Mouse (Mus musculus): Measurements from ENCODE around the gene Pak3. TPM values are rescaled to one million over a fixed set of nuclear protein-coding genes. Genes with fewer than 3 reads are reported as not detected.
"Not testable (repeated sequence)": the region's sequence is repeated elsewhere in the genome, so short reads cannot be mapped to it uniquely, and the experiment has no call there.

Pak3 gene
- 222 and 249 TPM in 2 replicates for polyA plus RNA-seq (2015; fragmentation: Nextera tagmentation; extraction: Ambion mirVana)

- H3K4me3 ChIP-seq (replicated peaks), result peak within 1 kb of the TSS; percentile 48
- peak within 1 kb of the TSS; percentile 54 for H3K4me2 ChIP-seq
- no peaks in the 10 kb centered on the region for H3K27me3 ChIP-seq (replicated peaks)
- peak; percentile 89 for ATAC-seq (ENCODE audit: low FRiP score)
- H3K4me1 ChIP-seq, result no peaks in the 10 kb centered on the region
- H3K27ac ChIP-seq (replicated peaks), result peak within 1 kb of the TSS; percentile 89
- 21% methylated on average over 23 of the region's 23 CpGs for WGBS
- no peaks in the 10 kb centered on the region for H3K36me3 ChIP-seq
- no peaks in the 10 kb centered on the region for H3K9me3 ChIP-seq (replicated peaks)
- peak within 1 kb of the TSS; percentile 54 for H3K9ac ChIP-seq (replicated peaks)
Measured at GRCm38 (mm10) chrX:143518168-143518901, at the start of gene Pak3. Gene Pak3, plus strand, starts transcription at chrX:143518591.

GRCm38 (mm10) chrX:143482866-143483265 lies 35.5 kb upstream of the Pak3 start:
- ATAC-seq (ENCODE audit: low FRiP score), result peak; percentile 100
- Histone ChIP-seq H3K27me3 (replicated peaks) (no peaks in the 10 kb centered on the region), H3K27ac (replicated peaks) (no peak overlapping the region), H3K4me3 (replicated peaks) (no peak overlapping the region), H3K9me3 (replicated peaks) (peaks cover 3% of the 10 kb centered on the region; the same call in 1 of the 2 replicates), H3K36me3 (no peaks in the 10 kb centered on the region), H3K4me2 (no peak overlapping the region), H3K4me1 (no peaks in the 10 kb centered on the region), H3K9ac (replicated peaks) (no peak overlapping the region)
- WGBS, result 82% methylated on average over 3 of the region's 3 CpGs

DNA sequence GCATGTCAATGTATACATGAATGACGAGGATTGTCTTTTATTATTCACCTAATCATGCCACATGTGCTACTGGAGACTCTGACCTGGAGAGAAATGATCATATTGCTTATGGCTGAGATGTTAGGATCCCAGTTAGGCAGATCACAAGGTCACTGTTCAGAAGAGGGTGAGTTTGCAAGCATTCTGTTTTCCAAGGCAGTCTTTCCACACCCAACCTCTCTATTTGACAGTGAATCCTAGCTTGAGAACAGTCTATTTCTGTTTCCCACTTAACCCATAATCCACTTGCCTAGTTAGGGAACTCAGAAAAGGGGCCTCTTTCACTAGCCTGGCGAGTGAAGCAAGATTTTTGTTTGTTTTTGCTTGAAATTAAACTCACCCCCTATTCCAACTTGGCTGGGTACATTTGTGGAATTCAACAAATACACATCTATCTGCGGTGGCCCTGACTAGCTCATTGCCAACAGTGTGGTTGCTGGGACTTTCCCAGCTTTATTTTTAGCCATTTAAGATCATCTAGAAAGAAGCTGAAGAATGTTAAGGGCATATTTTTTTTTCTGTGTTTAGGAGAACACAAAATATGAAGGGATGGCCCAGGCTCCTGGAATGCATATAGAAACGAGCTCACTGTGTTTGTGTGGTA lies 17.2 kb upstream of the Pak3 start:
- H3K4me3 ChIP-seq (replicated peaks), result no peak overlapping the region
- no peak overlapping the region for H3K27ac ChIP-seq (replicated peaks)
- no peaks in the 10 kb centered on the region for H3K9me3 ChIP-seq (replicated peaks)
- WGBS, result 73% methylated on average over 4 of the region's 4 CpGs
- H3K9ac ChIP-seq (replicated peaks), result no peak overlapping the region
- no peak overlapping the region for H3K4me2 ChIP-seq
- no peak for ATAC-seq (ENCODE audit: low FRiP score)
- no peaks in the 10 kb centered on the region for H3K4me1 ChIP-seq
- no peaks in the 10 kb centered on the region for H3K27me3 ChIP-seq (replicated peaks)
- no peaks in the 10 kb centered on the region for H3K36me3 ChIP-seq

DNA sequence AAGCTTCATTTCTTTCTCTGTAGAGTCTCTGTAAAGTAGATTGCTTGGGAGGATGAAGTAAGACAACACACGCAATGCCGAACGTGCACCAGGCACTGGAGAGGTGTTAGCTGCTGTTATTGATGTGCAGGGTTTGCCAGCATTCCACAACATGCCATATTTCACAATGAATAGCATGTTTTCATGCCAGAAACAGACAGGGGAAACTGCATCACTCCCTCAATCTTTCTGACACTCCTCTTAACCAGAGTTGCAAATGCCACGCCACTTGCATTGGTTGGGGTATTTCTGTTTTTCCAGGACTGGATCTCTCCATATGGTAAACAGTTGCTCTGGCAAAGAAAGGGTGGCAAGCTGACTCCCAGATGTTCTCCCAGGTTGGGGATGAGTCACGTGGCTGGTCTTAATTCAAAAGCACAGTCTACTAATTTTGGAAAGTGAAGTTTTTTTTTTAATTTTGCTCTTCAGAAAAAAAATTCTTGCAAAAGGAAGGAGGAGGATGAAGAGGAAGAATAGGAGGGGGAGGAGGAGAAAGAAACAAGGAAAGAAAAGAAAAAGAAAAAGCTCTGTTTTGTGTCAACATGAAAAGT lies 16.5 kb upstream of the Pak3 start:
- Histone ChIP-seq H3K36me3 (no peaks in the 10 kb centered on the region), H3K4me2 (no peak overlapping the region), H3K4me3 (replicated peaks) (no peak overlapping the region), H3K27me3 (replicated peaks) (no peaks in the 10 kb centered on the region), H3K4me1 (no peaks in the 10 kb centered on the region), H3K9ac (replicated peaks) (no peak overlapping the region), H3K9me3 (replicated peaks) (no peaks in the 10 kb centered on the region), H3K27ac (replicated peaks) (no peak overlapping the region)
- no peak for ATAC-seq (ENCODE audit: low FRiP score)
- 67% methylated on average over 5 of the region's 5 CpGs for WGBS

DNA sequence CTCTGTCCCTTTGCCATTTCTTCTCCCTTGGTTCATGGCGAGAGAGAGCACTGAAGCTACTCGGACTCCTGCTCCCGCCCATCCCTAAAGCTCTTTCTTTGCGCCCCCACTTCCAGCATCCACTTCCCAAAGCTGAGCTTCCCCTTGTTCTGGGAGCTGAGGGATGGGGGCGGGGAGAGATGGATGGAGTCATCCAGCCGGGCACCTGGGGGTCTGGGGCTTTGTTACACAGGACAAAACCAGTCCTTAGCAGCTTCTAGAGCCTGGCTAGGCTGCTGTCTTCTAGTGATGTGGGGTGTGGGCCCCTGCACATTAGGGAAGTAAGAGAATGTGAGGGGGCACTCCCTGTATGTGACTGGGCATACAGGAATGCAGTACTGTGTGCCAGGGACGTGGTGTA lies 526 bp downstream of the Pak3 start:
- WGBS, result 5% methylated on average over 6 of the region's 7 CpGs

DNA sequence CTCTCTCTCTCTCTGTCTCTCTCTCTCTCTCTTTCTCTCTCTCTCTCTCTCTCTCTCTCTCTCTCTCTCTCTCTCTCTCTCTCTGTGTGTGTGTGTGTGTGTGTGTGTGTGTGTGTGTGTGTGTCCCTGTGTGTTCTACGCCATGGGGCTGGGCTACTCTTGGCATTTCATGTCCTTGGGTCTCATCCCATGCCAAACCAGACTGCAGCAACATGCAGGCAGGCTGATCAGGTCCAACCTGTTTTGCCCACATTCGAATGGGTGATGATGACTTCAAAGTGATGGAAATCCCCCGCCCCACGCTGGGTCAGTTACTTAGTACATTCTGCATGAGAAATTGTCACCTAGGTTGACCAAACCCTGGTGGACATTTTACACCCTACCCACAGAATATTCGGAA lies 1.1 kb downstream of the Pak3 start:
- not testable (repeated sequence) for H3K4me1 ChIP-seq; H3K9ac ChIP-seq (replicated peaks); H3K27ac ChIP-seq (replicated peaks); H3K27me3 ChIP-seq (replicated peaks); H3K9me3 ChIP-seq (replicated peaks); H3K36me3 ChIP-seq
- Histone ChIP-seq H3K4me3 (replicated peaks) (0 out of 2 replicates have a peak overlapping the region, but pooled peaks have one; percentile 48), H3K4me2 (peak overlapping the region; percentile 54)
- WGBS, result 61% methylated on average over 5 of the region's 5 CpGs
- 0 out of 2 replicates have a peak, but pooled peaks have one; percentile 49 for ATAC-seq (ENCODE audit: low FRiP score)

More for the DNA sequence above, 526 bp downstream of the Pak3 start:
- H3K36me3 ChIP-seq, result no peaks in the 10 kb centered on the region
- H3K27me3 ChIP-seq (replicated peaks), result no peaks in the 10 kb centered on the region
- peak; percentile 86 for ATAC-seq (ENCODE audit: low FRiP score)
- peak overlapping the region; percentile 48 for H3K4me3 ChIP-seq (replicated peaks)
- no peaks in the 10 kb centered on the region for H3K4me1 ChIP-seq
- H3K9ac ChIP-seq (replicated peaks), result peak overlapping the region; percentile 54
- H3K27ac ChIP-seq (replicated peaks), result peak overlapping the region; percentile 89
- H3K4me2 ChIP-seq, result peak overlapping the region; percentile 54
- H3K9me3 ChIP-seq (replicated peaks), result no peaks in the 10 kb centered on the region

- Histone ChIP-seq H3K4me1 (no peaks in the 10 kb centered on the region), H3K4me3 (replicated peaks) (no peak overlapping the region), H3K9ac (replicated peaks) (no peak overlapping the region), H3K27me3 (replicated peaks) (no peaks in the 10 kb centered on the region), H3K9me3 (replicated peaks) (no peaks in the 10 kb centered on the region), H3K4me2 (peak overlapping the region; percentile 54), H3K27ac (replicated peaks) (no peak overlapping the region), H3K36me3 (no peaks in the 10 kb centered on the region)
- ATAC-seq (ENCODE audit: low FRiP score), result no peak
- 50% methylated on average over 1 of the region's 1 CpGs for WGBS
Measured at GRCm38 (mm10) chrX:143520195-143520594, 1.8 kb downstream of the Pak3 start.

GRCm38 (mm10) chrX:143532331-143532730 lies 13.9 kb downstream of the Pak3 start:
- ATAC-seq (ENCODE audit: low FRiP score), result no peak

DNA sequence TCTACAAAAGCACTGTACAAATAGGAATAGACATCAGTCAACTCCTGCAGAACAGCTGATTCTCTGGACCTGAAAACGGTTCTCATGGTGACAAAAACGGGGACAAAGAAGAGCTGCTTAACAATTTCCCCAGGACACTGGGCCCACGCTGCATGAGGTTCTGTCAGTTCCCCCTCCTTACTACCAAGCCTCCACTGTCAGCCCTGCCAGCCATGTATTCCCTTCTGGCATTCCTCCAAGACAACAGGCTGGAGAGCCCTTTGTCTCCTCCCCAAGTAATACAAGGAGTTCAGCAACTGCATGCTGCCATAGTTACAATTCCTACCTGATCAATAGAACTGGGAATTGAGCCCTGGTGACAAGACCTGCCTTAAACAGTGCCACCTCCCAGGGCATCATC lies 15.2 kb downstream of the Pak3 start:
- Histone ChIP-seq H3K9me3 (replicated peaks) (no peaks in the 10 kb centered on the region), H3K4me2 (no peak overlapping the region), H3K4me1 (no peaks in the 10 kb centered on the region), H3K4me3 (replicated peaks) (no peak overlapping the region), H3K9ac (replicated peaks) (no peak overlapping the region), H3K36me3 (no peaks in the 10 kb centered on the region), H3K27me3 (replicated peaks) (0 out of 2 replicates have a peak, but pooled peaks cover 4% of the 10 kb centered on the region), H3K27ac (replicated peaks) (no peak overlapping the region)
- ATAC-seq (ENCODE audit: low FRiP score), result no peak
- WGBS, result 64% methylated on average over 3 of the region's 3 CpGs

More at GRCm38 (mm10) chrX:143532331-143532730, 13.9 kb downstream of the Pak3 start:
- Histone ChIP-seq H3K9ac (replicated peaks) (no peak overlapping the region), H3K36me3 (no peaks in the 10 kb centered on the region), H3K27me3 (replicated peaks) (0 out of 2 replicates have a peak, but pooled peaks cover 4% of the 10 kb centered on the region), H3K4me3 (replicated peaks) (no peak overlapping the region), H3K9me3 (replicated peaks) (no peaks in the 10 kb centered on the region), H3K27ac (replicated peaks) (no peak overlapping the region), H3K4me1 (no peaks in the 10 kb centered on the region), H3K4me2 (no peak overlapping the region)
- 87% methylated on average over 3 of the region's 3 CpGs for WGBS

GRCm38 (mm10) chrX:143542756-143543155 lies 24.4 kb downstream of the Pak3 start:
- Histone ChIP-seq H3K9ac (replicated peaks) (no peak overlapping the region), H3K9me3 (replicated peaks) (no peaks in the 10 kb centered on the region), H3K4me3 (replicated peaks) (no peak overlapping the region), H3K36me3 (no peaks in the 10 kb centered on the region), H3K27ac (replicated peaks) (no peak overlapping the region), H3K4me2 (no peak overlapping the region), H3K4me1 (no peaks in the 10 kb centered on the region), H3K27me3 (replicated peaks) (no peaks in the 10 kb centered on the region)
- ATAC-seq (ENCODE audit: low FRiP score), result no peak
- 40% methylated on average over 2 of the region's 2 CpGs for WGBS

DNA sequence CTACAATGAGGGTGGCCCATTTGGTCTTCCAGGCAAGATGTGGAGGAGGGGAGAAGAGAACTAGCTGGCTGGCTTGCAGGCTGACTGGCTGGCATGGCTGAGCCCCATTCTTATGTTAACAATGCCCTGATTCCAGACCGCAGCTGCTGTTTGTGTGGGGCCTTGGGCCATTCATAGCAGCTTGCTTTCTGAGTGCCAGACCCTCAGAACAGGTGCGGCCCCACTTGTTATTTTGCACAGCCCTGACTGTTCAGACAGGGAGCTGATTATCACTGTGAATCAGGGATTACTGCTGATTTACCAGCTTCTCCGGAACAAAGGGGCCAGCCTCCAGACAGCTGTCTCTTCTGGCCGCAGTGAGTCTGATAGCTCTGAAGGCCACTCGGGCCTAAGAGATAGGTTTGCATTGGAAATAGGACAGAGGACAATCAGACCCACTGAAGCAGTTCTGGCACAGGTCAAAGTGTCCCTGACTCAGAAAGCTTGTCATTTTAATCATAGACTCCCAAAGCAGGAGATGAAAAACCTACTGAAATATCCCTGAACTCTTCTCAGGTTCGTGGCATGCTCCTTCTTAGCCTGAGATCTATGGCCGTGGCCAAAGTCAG lies 24.9 kb downstream of the Pak3 start:
- WGBS, result 35% methylated on average over 7 of the region's 7 CpGs
- Histone ChIP-seq H3K9me3 (replicated peaks) (no peaks in the 10 kb centered on the region), H3K4me2 (no peak overlapping the region), H3K36me3 (no peaks in the 10 kb centered on the region), H3K4me1 (no peaks in the 10 kb centered on the region), H3K27me3 (replicated peaks) (no peaks in the 10 kb centered on the region), H3K4me3 (replicated peaks) (no peak overlapping the region), H3K27ac (replicated peaks) (no peak overlapping the region), H3K9ac (replicated peaks) (no peak overlapping the region)
- ATAC-seq (ENCODE audit: low FRiP score), result no peak; the same call in 1 of the 2 replicates
